Mouse (Mus musculus) hindbrain, embryonic 16.5 days (tissue): Measurements from ENCODE around the gene Hectd2. TPM values are rescaled to one million over a fixed set of nuclear protein-coding genes. Genes with fewer than 3 reads are reported as not detected.

Experiments
- ATAC-seq: fragments of 200-750 bp; cut with Nextera tagmentation; 2 replicates; pipeline ENCODE4 v1.8.0; 2017; ENCODE audit warnings: moderate TSS enrichment, moderate library complexity
- H3K27ac ChIP-seq: fragments of 300-500 bp; sonication (generic); 2 replicates; pipeline ENCODE4 v1.5.1; 2014; ENCODE audit warnings: low read depth, mild to moderate bottlenecking, control low read depth, low read length, moderate library complexity
- H3K27me3 ChIP-seq: fragments of 300-500 bp; sonication (generic); replicated peaks from 2 replicates; pipeline ENCODE4 v1.6.1; 2014; ENCODE audit warnings: low read length; ENCODE audit not compliant: control insufficient read depth, insufficient read depth
- H3K36me3 ChIP-seq: fragments of 300-500 bp; sonication (generic); 2 replicates; pipeline ENCODE4 v1.6.1; 2014; ENCODE audit warnings: mild to moderate bottlenecking, low read length, moderate library complexity, mixed read lengths; ENCODE audit not compliant: control insufficient read depth, insufficient read depth
- H3K4me1 ChIP-seq: fragments of 300-500 bp; sonication (generic); 2 replicates; pipeline ENCODE4 v1.6.1; 2014; ENCODE audit warnings: low read depth, low read length; ENCODE audit not compliant: control insufficient read depth, insufficient read depth
- H3K4me2 ChIP-seq: fragments of 300-500 bp; sonication (generic); 2 replicates; pipeline ENCODE4 v1.6.1; 2014; ENCODE audit warnings: mild to moderate bottlenecking, low read length, control low read depth, moderate library complexity
- H3K4me3 ChIP-seq: fragments of 300-500 bp; sonication (generic); 2 replicates; pipeline ENCODE4 v1.5.1; 2014; ENCODE audit warnings: mild to moderate bottlenecking, low read length, control low read depth, moderate library complexity
- H3K9ac ChIP-seq: fragments of 300-500 bp; sonication (generic); 2 replicates; pipeline ENCODE4 v1.6.1; 2014; ENCODE audit warnings: low read depth, mild to moderate bottlenecking, control low read depth, low read length, moderate library complexity
- H3K9me3 ChIP-seq: fragments of 300-500 bp; sonication (generic); 2 replicates; pipeline ENCODE4 v1.6.1; 2014; ENCODE audit warnings: mild to moderate bottlenecking, low read length, moderate library complexity; ENCODE audit not compliant: control insufficient read depth
- WGBS: fragments of 180-500 bp; shearing (Covaris S2); extraction: QIAGEN DNeasy Blood & Tissue Kit; methylation state at CpG from one replicate; pipeline ENCODE4 v1.1.7; 2014; 5-methylcytosine and 5-hydroxymethylcytosine counted together
- polyA plus RNA-seq: library from polyadenylated mRNA; unstranded; fragments of >200 nt; fragmentation: Nextera tagmentation; extraction: Ambion mirVana; gene quantifications from 2 replicates; pipeline ENCODE4 v1.2.1, GENCODE M21; 2015

Hectd2 gene
- polyA plus RNA-seq, 1 experiment from 2014 or later, result 8.6 TPM

DNA sequence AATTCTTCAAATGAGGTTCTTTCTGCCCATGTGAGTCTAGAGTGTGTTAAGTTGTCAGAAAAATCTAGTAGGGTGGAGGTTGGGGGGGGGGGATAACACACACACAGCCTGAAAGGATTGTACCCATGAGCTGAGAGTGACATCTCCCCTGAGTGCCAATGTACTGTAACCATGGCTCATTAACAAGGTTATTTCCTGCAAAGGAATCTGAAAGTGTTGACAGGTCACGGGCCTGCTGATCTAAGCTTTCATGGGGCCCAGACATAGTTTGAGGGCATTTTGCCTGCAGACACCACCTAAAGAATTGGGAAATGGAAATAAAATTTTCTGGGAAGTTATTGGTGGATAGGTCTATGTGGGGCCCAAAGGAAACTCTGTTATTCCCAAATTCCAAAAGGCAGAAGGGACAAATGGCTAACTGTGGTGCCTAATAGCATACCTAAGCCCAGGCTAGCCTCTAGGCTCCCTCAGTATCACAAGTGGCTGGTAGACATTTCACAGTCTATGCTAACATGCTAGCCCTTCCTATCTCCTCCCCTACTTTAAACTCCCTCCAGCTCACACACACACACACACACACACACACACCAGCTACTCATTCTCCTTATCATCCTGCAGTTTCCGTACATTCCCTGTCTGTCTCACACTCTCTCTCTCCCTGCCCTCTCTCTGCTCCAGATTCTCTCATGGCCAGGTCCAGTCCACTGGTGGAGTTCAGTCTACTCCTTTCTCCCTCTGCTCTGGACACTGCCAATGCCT is 114.6 kb downstream of the Hectd2 start:
- no peaks in the 10 kb centered on the region for H3K9me3 ChIP-seq
- no peaks in the 10 kb centered on the region for H3K27me3 ChIP-seq
- ATAC-seq, result no peak
- no peaks in the 10 kb centered on the region for H3K36me3 ChIP-seq
- H3K27ac ChIP-seq, result no peak overlapping the region
- H3K4me2 ChIP-seq, result no peak overlapping the region
- 61% methylated on average over 2 of the region's 2 CpGs for WGBS
- no peak overlapping the region for H3K4me3 ChIP-seq
- no peaks in the 10 kb centered on the region for H3K4me1 ChIP-seq
- H3K9ac ChIP-seq, result no peak overlapping the region

DNA sequence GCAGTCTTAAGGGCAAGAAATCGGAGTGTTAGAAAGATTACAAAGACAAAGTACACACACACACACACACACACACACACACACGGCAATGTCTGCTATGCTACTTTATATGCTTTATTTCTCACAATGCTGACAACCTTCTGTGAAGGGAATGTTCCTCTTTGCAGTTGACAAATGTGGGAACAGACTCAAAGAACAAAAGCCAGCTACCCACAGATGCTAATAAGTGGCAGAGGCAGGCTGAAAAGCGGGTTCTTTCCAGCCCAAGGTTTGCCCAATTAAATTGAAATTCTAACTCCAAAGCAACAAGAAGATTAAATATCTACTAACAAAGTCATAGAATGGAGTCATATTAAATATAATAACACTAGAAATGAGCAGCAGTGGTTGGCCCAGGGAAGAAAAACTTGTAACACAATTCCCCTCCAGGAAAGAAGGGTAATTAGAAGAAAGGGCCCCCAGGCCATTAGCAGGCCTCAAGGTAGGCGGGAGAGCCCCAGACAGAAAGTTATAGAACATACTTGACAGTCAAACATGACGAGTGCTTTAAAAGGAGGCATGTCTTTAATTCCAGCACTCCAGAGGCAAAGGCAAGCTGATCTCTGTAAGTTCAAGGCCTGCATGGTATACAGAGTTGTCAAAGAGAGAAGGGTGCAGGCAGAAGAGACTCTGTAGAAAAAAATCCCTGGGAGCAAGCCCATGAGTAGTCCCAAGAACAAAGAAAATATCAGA is 115.4 kb downstream of the Hectd2 start:
- WGBS, result 20% methylated on average over 5 of the region's 5 CpGs
- no peak overlapping the region for H3K9ac ChIP-seq
- H3K36me3 ChIP-seq, result no peaks in the 10 kb centered on the region
- ATAC-seq, result no peak
- no peak overlapping the region for H3K4me3 ChIP-seq
- no peak overlapping the region for H3K27ac ChIP-seq
- no peaks in the 10 kb centered on the region for H3K27me3 ChIP-seq
- H3K4me1 ChIP-seq, result no peaks in the 10 kb centered on the region
- no peaks in the 10 kb centered on the region for H3K9me3 ChIP-seq
- no peak overlapping the region for H3K4me2 ChIP-seq

Other genes with a start within 250 kb of the Hectd2 start
- gene Pcgf5, start 206.3 kb upstream of the Hectd2 start, polyA plus RNA-seq, result 6.6 and 7.2 TPM in 2 replicates
- 27.2 and 30.6 TPM in 2 replicates for gene Ppp1r3c, start 182.0 kb downstream of the Hectd2 start, polyA plus RNA-seq